Mouse (Mus musculus) forebrain, embryonic 10.5 days (tissue): Measurements from ENCODE around the gene Naa30. TPM values are rescaled to one million over a fixed set of nuclear protein-coding genes. Genes with fewer than 3 reads are reported as not detected.
A peak's percentile ranks its signal among the peaks of the same experiment; 100 is the strongest.
"Not testable (repeated sequence)": the region's sequence is repeated elsewhere in the genome, so short reads cannot be mapped to it uniquely, and the experiment has no call there.

Experiments used
- DNase-seq: peaks from one replicate; pipeline ENCODE4 v3.0.0-alpha.2; 2017; ENCODE audit warnings: low spot score; ENCODE audit errors: extremely low spot score
- H3K27ac ChIP-seq: fragments of 300-500 bp; sonication (generic); 2 replicates; pipeline ENCODE4 v1.5.1; 2016; ENCODE audit warnings: mild to moderate bottlenecking
- H3K27me3 ChIP-seq: fragments of 300-500 bp; sonication (generic); 2 replicates; pipeline ENCODE4 v1.6.1; 2016; ENCODE audit warnings: mild to moderate bottlenecking; ENCODE audit not compliant: poor library complexity, severe bottlenecking
- H3K36me3 ChIP-seq: fragments of 300-500 bp; sonication (generic); replicated peaks from 2 replicates; pipeline ENCODE4 v1.6.1; 2016; ENCODE audit warnings: mild to moderate bottlenecking, moderate library complexity
- H3K4me1 ChIP-seq: fragments of 300-500 bp; sonication (generic); 2 replicates; pipeline ENCODE4 v1.6.1; 2016
- H3K4me3 ChIP-seq: fragments of 300-500 bp; sonication (generic); 2 replicates; pipeline ENCODE4 v1.5.1; 2016; ENCODE audit warnings: mild to moderate bottlenecking, moderate library complexity
- H3K9me3 ChIP-seq: fragments of 300-500 bp; sonication (generic); 2 replicates; pipeline ENCODE4 v1.6.1; 2016; ENCODE audit warnings: mild to moderate bottlenecking, moderate library complexity
- WGBS: fragments of 180-500 bp; shearing (Covaris S2); methylation state at CpG from one replicate; pipeline ENCODE4 v1.1.7; 2016; 5-methylcytosine and 5-hydroxymethylcytosine counted together
- polyA plus RNA-seq: library from polyadenylated mRNA; unstranded; fragments of >200 nt; fragmentation: Nextera tagmentation; extraction: Ambion mirVana; gene quantifications from 2 replicates; pipeline ENCODE4 v1.2.1, GENCODE M21; 2016

Naa30 gene
- polyA plus RNA-seq, 1 experiment from 2014 or later = 8.6 TPM

DNA sequence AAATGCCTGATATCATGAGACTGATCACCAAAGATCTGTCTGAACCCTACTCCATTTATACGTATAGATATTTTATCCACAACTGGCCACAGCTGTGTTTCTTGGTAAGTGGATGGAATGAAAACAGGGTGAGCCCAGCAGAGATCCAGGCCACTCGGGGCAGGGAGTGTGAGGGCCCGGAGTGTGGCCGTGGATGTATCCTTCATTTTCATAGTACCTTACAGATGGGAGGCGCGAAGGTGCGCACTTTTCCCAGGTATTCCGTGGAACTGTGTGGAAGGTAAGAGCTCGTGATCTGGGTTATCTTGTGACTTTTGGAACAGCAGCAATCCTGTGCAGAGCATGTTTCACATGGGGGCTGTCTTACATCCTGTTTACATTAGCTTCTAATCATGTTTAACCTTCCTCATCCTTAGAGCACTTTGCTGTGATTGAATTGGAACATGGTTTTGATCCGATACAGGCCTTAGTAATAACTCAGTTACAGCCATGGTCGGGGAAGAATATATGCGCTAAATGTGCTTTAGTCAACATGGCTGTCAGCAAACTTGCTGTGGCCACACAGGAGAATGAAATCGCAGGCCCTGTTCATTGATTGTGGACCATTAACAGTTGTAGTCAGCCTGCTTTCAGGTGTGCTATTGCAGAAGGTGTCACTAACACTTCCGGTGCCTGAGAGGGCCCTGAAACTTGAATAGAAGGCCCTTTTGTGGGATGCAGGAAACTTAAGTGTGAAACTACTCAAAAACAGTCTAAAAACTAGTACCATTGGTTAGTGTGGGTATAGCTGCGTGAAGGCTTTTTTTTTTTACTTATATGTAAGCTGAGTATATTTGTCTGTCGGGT lies 1.5 kb downstream of the Naa30 start:
- 67% methylated on average over 16 of the region's 16 CpGs for WGBS
- Histone ChIP-seq H3K4me1 (peaks cover 38% of the 10 kb centered on the region), H3K4me3 (peak overlapping the region; percentile 98), H3K27me3 (no peaks in the 10 kb centered on the region), H3K9me3 (no peaks in the 10 kb centered on the region), H3K27ac (peak overlapping the region; percentile 95), H3K36me3 (peaks cover 25% of the 10 kb centered on the region)
- DNase-seq = no peak

DNA sequence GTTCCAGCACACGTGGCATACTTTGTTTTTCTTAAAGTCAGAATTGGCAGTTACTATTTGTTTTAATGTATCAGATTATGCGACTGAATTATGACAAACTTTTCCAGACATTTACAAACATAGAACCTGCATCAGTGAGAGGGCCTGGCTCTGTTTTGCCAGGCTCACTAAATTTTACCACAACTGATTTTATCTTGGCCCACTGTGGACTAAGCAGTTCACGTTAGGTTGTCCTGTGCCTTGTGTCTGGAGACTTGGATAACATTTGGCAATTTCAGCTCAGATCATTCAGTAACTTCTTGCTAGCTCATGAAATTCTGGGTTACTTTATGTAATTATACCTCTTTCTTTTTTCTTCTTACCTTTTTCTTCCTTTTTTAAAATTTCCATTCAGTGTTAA lies 7.7 kb downstream of the Naa30 start:
- peaks cover 9% of the 10 kb centered on the region for H3K4me1 ChIP-seq
- peaks cover 67% of the 10 kb centered on the region for H3K36me3 ChIP-seq
- H3K9me3 ChIP-seq = no peaks in the 10 kb centered on the region
- DNase-seq = no peak
- H3K4me3 ChIP-seq = no peak overlapping the region
- H3K27ac ChIP-seq = no peak overlapping the region
- WGBS = 87% methylated on average over 3 of the region's 3 CpGs
- no peaks in the 10 kb centered on the region for H3K27me3 ChIP-seq

DNA sequence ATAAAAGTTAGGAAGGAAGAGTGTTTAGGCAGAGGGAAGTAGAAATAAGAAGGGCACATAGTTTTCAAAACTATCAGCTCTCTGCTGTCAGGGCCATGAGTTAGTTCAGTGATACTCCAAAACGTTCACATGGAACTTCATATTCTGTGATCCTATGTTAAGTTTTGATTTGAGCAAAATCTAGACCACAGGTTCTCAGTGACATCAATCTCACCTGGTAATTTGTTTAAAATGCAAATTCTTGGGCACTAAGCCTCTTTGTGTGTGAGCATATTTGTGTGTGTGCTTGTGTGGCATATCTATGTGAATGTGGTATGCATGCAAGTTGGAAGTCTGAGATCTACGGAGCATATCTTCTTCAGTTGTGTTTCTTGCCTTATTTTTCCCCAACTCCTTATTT lies 14.2 kb downstream of the Naa30 start:
- no peak overlapping the region for H3K4me3 ChIP-seq
- H3K36me3 ChIP-seq = peaks cover 94% of the 10 kb centered on the region
- no peak for DNase-seq
- no peaks in the 10 kb centered on the region for H3K27me3 ChIP-seq
- H3K4me1 ChIP-seq = no peaks in the 10 kb centered on the region
- no peak overlapping the region for H3K27ac ChIP-seq
- no peaks in the 10 kb centered on the region for H3K9me3 ChIP-seq
- WGBS = 97% methylated on average over 2 of the region's 2 CpGs

- no peak overlapping the region for H3K4me3 ChIP-seq
- peaks cover 2% of the 10 kb centered on the region; the same call in 1 of the 2 replicates for H3K36me3 ChIP-seq
- WGBS = 96% methylated on average over 2 of the region's 2 CpGs
- DNase-seq = no peak
- H3K9me3 ChIP-seq = no peaks in the 10 kb centered on the region
- H3K27me3 ChIP-seq = no peaks in the 10 kb centered on the region
- no peak overlapping the region for H3K27ac ChIP-seq
- H3K4me1 ChIP-seq = no peaks in the 10 kb centered on the region
These were observed 25.1 kb downstream of the Naa30 start for GRCm38 (mm10) chr14:49197031-49197527.

GRCm38 (mm10) chr14:49201073-49201778 lies 29.2 kb downstream of the Naa30 start:
- DNase-seq = no peak
- no peaks in the 10 kb centered on the region for H3K4me1 ChIP-seq
- H3K27ac ChIP-seq = no peak overlapping the region
- H3K9me3 ChIP-seq = no peaks in the 10 kb centered on the region
- no peak overlapping the region for H3K4me3 ChIP-seq
- WGBS = 85% methylated on average over 9 of the region's 9 CpGs
- no peaks in the 10 kb centered on the region for H3K36me3 ChIP-seq
- H3K27me3 ChIP-seq = no peaks in the 10 kb centered on the region

GRCm38 (mm10) chr14:49210215-49210614 lies 38.2 kb downstream of the Naa30 start:
- not testable (repeated sequence) for H3K36me3 ChIP-seq, DNase-seq, H3K27ac ChIP-seq, H3K9me3 ChIP-seq, H3K27me3 ChIP-seq, H3K4me3 ChIP-seq, H3K4me1 ChIP-seq
- 89% methylated on average over 3 of the region's 3 CpGs for WGBS

DNA sequence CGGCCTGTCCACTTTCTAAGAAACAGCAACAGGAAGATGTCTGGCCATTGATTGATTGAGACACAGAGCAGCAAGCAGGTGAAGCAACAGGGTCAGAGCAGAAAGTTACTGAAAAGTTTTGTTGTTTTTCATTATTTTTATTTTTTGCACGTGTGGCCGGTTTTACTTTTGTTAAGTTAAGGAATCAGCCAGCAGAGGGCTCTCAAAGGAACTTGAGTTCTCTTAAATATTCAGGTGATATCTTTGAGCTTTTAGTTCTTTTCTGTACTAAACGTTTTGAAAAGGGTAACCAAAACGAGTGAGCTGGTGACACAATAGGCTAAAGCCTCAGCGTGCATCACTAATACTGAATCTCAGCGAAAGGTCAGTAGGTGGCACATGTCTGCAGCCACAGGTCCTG lies 46.7 kb downstream of the Naa30 start:
- DNase-seq = no peak
- Histone ChIP-seq H3K4me3 (no peak overlapping the region), H3K27me3 (no peaks in the 10 kb centered on the region), H3K27ac (no peak overlapping the region), H3K9me3 (no peaks in the 10 kb centered on the region), H3K36me3 (no peaks in the 10 kb centered on the region), H3K4me1 (no peaks in the 10 kb centered on the region)
- WGBS = 73% methylated on average over 7 of the region's 7 CpGs

GRCm38 (mm10) chr14:49219466-49220022 lies 47.5 kb downstream of the Naa30 start:
- DNase-seq, H3K9me3 ChIP-seq, H3K27me3 ChIP-seq, H3K36me3 ChIP-seq, H3K4me3 ChIP-seq, H3K27ac ChIP-seq, H3K4me1 ChIP-seq: not testable (repeated sequence)
- 90% methylated on average over 4 of the region's 4 CpGs for WGBS

DNA sequence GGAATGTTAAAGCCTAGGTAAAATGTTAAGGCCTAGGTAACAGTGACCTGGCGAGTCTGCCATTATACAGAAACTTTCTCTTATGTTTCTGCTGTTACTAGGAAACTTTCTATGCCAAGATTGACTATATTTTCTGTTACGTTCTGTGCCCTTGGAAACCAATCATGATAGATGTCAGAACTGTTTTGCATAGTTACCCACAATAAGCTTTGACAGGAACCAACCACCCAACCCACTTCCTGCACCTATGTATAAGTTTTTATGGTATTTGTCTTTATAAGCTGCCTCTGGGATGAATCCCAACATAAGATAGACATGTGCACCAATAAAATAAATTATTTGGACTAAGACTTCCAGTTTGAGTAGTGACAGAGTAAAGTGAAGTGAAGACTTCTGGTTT lies 49.7 kb downstream of the Naa30 start:
- no peaks in the 10 kb centered on the region for H3K4me1 ChIP-seq
- H3K27ac ChIP-seq = no peak overlapping the region
- no peaks in the 10 kb centered on the region for H3K9me3 ChIP-seq
- DNase-seq = no peak
- WGBS = 85% methylated on average over 2 of the region's 2 CpGs
- no peak overlapping the region for H3K4me3 ChIP-seq
- no peaks in the 10 kb centered on the region for H3K27me3 ChIP-seq
- no peaks in the 10 kb centered on the region for H3K36me3 ChIP-seq

GRCm38 (mm10) chr14:49226471-49226870 lies 54.4 kb downstream of the Naa30 start:
- no peaks in the 10 kb centered on the region for H3K9me3 ChIP-seq
- no peak for DNase-seq
- no peaks in the 10 kb centered on the region for H3K27me3 ChIP-seq
- H3K36me3 ChIP-seq = no peaks in the 10 kb centered on the region
- no peak overlapping the region for H3K4me3 ChIP-seq
- no peak overlapping the region for H3K27ac ChIP-seq
- H3K4me1 ChIP-seq = no peaks in the 10 kb centered on the region
- 92% methylated on average over 7 of the region's 7 CpGs for WGBS

GRCm38 (mm10) chr14:49226986-49227385 lies 55.0 kb downstream of the Naa30 start:
- no peaks in the 10 kb centered on the region for H3K36me3 ChIP-seq
- no peaks in the 10 kb centered on the region for H3K4me1 ChIP-seq
- H3K4me3 ChIP-seq = no peak overlapping the region
- DNase-seq = no peak
- 93% methylated on average over 11 of the region's 11 CpGs for WGBS
- no peaks in the 10 kb centered on the region for H3K9me3 ChIP-seq
- H3K27ac ChIP-seq = no peak overlapping the region
- H3K27me3 ChIP-seq = no peaks in the 10 kb centered on the region

- WGBS = 96% methylated on average over 3 of the region's 3 CpGs
- Histone ChIP-seq H3K4me1 (peaks cover 5% of the 10 kb centered on the region; the same call in 1 of the 2 replicates), H3K4me3 (no peak overlapping the region), H3K36me3 (no peaks in the 10 kb centered on the region), H3K9me3 (no peaks in the 10 kb centered on the region), H3K27me3 (no peaks in the 10 kb centered on the region), H3K27ac (no peak overlapping the region)
- DNase-seq = no peak
These were observed 59.8 kb downstream of the Naa30 start for GRCm38 (mm10) chr14:49231845-49232244.
